Mouse (Mus musculus): ENCODE data around the gene Figla. TPM values are rescaled to one million over a fixed set of nuclear protein-coding genes. Genes with fewer than 3 reads are reported as not detected.
A peak's percentile ranks its signal among the peaks of the same experiment; 100 is the strongest.

The Figla gene
- polyA plus RNA-seq, 1 experiment from 2014 or later: not detected

- H3K4me2 ChIP-seq (replicated peaks): peak overlapping the region; percentile 94
- no peaks in the 10 kb centered on the region for H3K9me3 ChIP-seq (replicated peaks)
- H3K27me3 ChIP-seq: peaks cover 28% of the 10 kb centered on the region
- 16% methylated on average over 6 of the region's 6 CpGs for WGBS
- peak overlapping the region; percentile 47 for H3K4me3 ChIP-seq (replicated peaks)
- no peak overlapping the region for H3K9ac ChIP-seq
- ATAC-seq (ENCODE audit: insufficient number of reproducible peaks, low FRiP score, low TSS enrichment, low read depth): no peak
- peaks cover 12% of the 10 kb centered on the region for H3K4me1 ChIP-seq
- no peak overlapping the region for H3K27ac ChIP-seq (replicated peaks)
- H3K36me3 ChIP-seq: no peaks in the 10 kb centered on the region
Observed at GRCm38 (mm10) chr6:86029323-86029713, 13.3 kb downstream of the Figla start.

GRCm38 (mm10) chr6:86031527-86031926, 15.6 kb downstream of the Figla start:
- H3K27me3 ChIP-seq: peaks cover 28% of the 10 kb centered on the region
- WGBS: 80% methylated on average over 2 of the region's 2 CpGs

GRCm38 (mm10) chr6:86033635-86034034, 17.7 kb downstream of the Figla start:
- no peak overlapping the region for H3K27ac ChIP-seq (replicated peaks)
- no peaks in the 10 kb centered on the region for H3K9me3 ChIP-seq (replicated peaks)
- H3K27me3 ChIP-seq: peaks cover 16% of the 10 kb centered on the region
- H3K4me3 ChIP-seq (replicated peaks): no peak overlapping the region
- no peaks in the 10 kb centered on the region for H3K36me3 ChIP-seq
- ATAC-seq (ENCODE audit: insufficient number of reproducible peaks, low FRiP score, low TSS enrichment, low read depth): no peak
- H3K4me2 ChIP-seq (replicated peaks): no peak overlapping the region
- WGBS: 81% methylated on average over 1 of the region's 1 CpGs
- H3K4me1 ChIP-seq: peaks cover 8% of the 10 kb centered on the region
- no peak overlapping the region for H3K9ac ChIP-seq

More at GRCm38 (mm10) chr6:86031527-86031926, 15.6 kb downstream of the Figla start:
- Histone ChIP-seq H3K27ac (replicated peaks) (no peak overlapping the region), H3K4me3 (replicated peaks) (no peak overlapping the region), H3K36me3 (no peaks in the 10 kb centered on the region), H3K4me1 (peaks cover 12% of the 10 kb centered on the region), H3K9ac (no peak overlapping the region), H3K9me3 (replicated peaks) (no peaks in the 10 kb centered on the region), H3K4me2 (replicated peaks) (no peak overlapping the region)
- ATAC-seq (ENCODE audit: insufficient number of reproducible peaks, low FRiP score, low TSS enrichment, low read depth): no peak

GRCm38 (mm10) chr6:86038901-86039300, 22.9 kb downstream of the Figla start:
- no peak overlapping the region for H3K27ac ChIP-seq (replicated peaks)
- H3K9ac ChIP-seq: no peak overlapping the region
- H3K27me3 ChIP-seq: no peaks in the 10 kb centered on the region
- ATAC-seq (ENCODE audit: insufficient number of reproducible peaks, low FRiP score, low TSS enrichment, low read depth): no peak
- 68% methylated on average over 2 of the region's 2 CpGs for WGBS
- peaks cover 3% of the 10 kb centered on the region; the same call in 1 of the 2 replicates for H3K4me1 ChIP-seq
- H3K9me3 ChIP-seq (replicated peaks): no peaks in the 10 kb centered on the region
- no peaks in the 10 kb centered on the region for H3K36me3 ChIP-seq
- no peak overlapping the region for H3K4me3 ChIP-seq (replicated peaks)
- no peak overlapping the region for H3K4me2 ChIP-seq (replicated peaks)

- H3K9ac ChIP-seq: no peak overlapping the region
- no peaks in the 10 kb centered on the region for H3K36me3 ChIP-seq
- no peak overlapping the region for H3K27ac ChIP-seq (replicated peaks)
- H3K4me2 ChIP-seq (replicated peaks): no peak overlapping the region
- WGBS: 44% methylated on average over 1 of the region's 1 CpGs
- peaks cover 3% of the 10 kb centered on the region; the same call in 1 of the 2 replicates for H3K4me1 ChIP-seq
- no peaks in the 10 kb centered on the region for H3K27me3 ChIP-seq
- no peak for ATAC-seq (ENCODE audit: insufficient number of reproducible peaks, low FRiP score, low TSS enrichment, low read depth)
- H3K9me3 ChIP-seq (replicated peaks): no peaks in the 10 kb centered on the region
- no peak overlapping the region for H3K4me3 ChIP-seq (replicated peaks)
Observed at GRCm38 (mm10) chr6:86040140-86040539, 24.2 kb downstream of the Figla start.

- WGBS: 87% methylated on average over 11 of the region's 11 CpGs
- H3K4me2 ChIP-seq (replicated peaks): no peak overlapping the region
- no peak; the same call in 1 of the 2 replicates for ATAC-seq (ENCODE audit: insufficient number of reproducible peaks, low FRiP score, low TSS enrichment, low read depth)
- H3K9me3 ChIP-seq (replicated peaks): no peaks in the 10 kb centered on the region
- H3K4me1 ChIP-seq: no peaks in the 10 kb centered on the region
- no peak overlapping the region for H3K9ac ChIP-seq
- H3K4me3 ChIP-seq (replicated peaks): no peak overlapping the region
- no peaks in the 10 kb centered on the region for H3K27me3 ChIP-seq
- H3K27ac ChIP-seq (replicated peaks): no peak overlapping the region
- no peaks in the 10 kb centered on the region for H3K36me3 ChIP-seq
Observed at GRCm38 (mm10) chr6:86047510-86047909, 31.5 kb downstream of the Figla start.

- no peak overlapping the region for H3K4me3 ChIP-seq (replicated peaks)
- no peak overlapping the region for H3K4me2 ChIP-seq (replicated peaks)
- no peaks in the 10 kb centered on the region for H3K36me3 ChIP-seq
- H3K27me3 ChIP-seq: no peaks in the 10 kb centered on the region
- no peaks in the 10 kb centered on the region for H3K9me3 ChIP-seq (replicated peaks)
- H3K27ac ChIP-seq (replicated peaks): no peak overlapping the region
- H3K9ac ChIP-seq: no peak overlapping the region
- WGBS: 55% methylated on average over 5 of the region's 5 CpGs
- no peak for ATAC-seq (ENCODE audit: insufficient number of reproducible peaks, low FRiP score, low TSS enrichment, low read depth)
- no peaks in the 10 kb centered on the region for H3K4me1 ChIP-seq
Observed at GRCm38 (mm10) chr6:86048509-86048908, 32.5 kb downstream of the Figla start.

- WGBS: 46% methylated on average over 6 of the region's 6 CpGs
- no peaks in the 10 kb centered on the region for H3K4me1 ChIP-seq
- no peaks in the 10 kb centered on the region for H3K36me3 ChIP-seq
- H3K9me3 ChIP-seq (replicated peaks): no peaks in the 10 kb centered on the region
- H3K27ac ChIP-seq (replicated peaks): no peak overlapping the region
- no peak overlapping the region for H3K9ac ChIP-seq
- H3K4me2 ChIP-seq (replicated peaks): no peak overlapping the region
- H3K4me3 ChIP-seq (replicated peaks): no peak overlapping the region
- ATAC-seq (ENCODE audit: insufficient number of reproducible peaks, low FRiP score, low TSS enrichment, low read depth): no peak
- no peaks in the 10 kb centered on the region for H3K27me3 ChIP-seq
Observed at GRCm38 (mm10) chr6:86050586-86051268, 34.8 kb downstream of the Figla start.

GRCm38 (mm10) chr6:86052032-86052459, 36.1 kb downstream of the Figla start:
- no peak for ATAC-seq (ENCODE audit: insufficient number of reproducible peaks, low FRiP score, low TSS enrichment, low read depth)
- H3K4me1 ChIP-seq: no peaks in the 10 kb centered on the region
- H3K4me2 ChIP-seq (replicated peaks): no peak overlapping the region
- WGBS: 32% methylated on average over 7 of the region's 7 CpGs
- no peaks in the 10 kb centered on the region for H3K36me3 ChIP-seq
- H3K4me3 ChIP-seq (replicated peaks): no peak overlapping the region
- H3K9ac ChIP-seq: no peak overlapping the region
- H3K27ac ChIP-seq (replicated peaks): no peak overlapping the region
- H3K9me3 ChIP-seq (replicated peaks): no peaks in the 10 kb centered on the region
- no peaks in the 10 kb centered on the region for H3K27me3 ChIP-seq

- Histone ChIP-seq H3K4me2 (replicated peaks) (no peak overlapping the region), H3K9me3 (replicated peaks) (no peaks in the 10 kb centered on the region), H3K27me3 (no peaks in the 10 kb centered on the region), H3K27ac (replicated peaks) (no peak overlapping the region), H3K36me3 (no peaks in the 10 kb centered on the region), H3K4me3 (replicated peaks) (no peak overlapping the region), H3K9ac (no peak overlapping the region), H3K4me1 (no peaks in the 10 kb centered on the region)
- no peak for ATAC-seq (ENCODE audit: insufficient number of reproducible peaks, low FRiP score, low TSS enrichment, low read depth)
- WGBS: 68% methylated on average over 4 of the region's 4 CpGs
Observed at GRCm38 (mm10) chr6:86052556-86052955, 36.6 kb downstream of the Figla start.

- Histone ChIP-seq H3K9me3 (replicated peaks) (no peaks in the 10 kb centered on the region), H3K36me3 (no peaks in the 10 kb centered on the region), H3K4me2 (replicated peaks) (no peak overlapping the region), H3K4me3 (replicated peaks) (no peak overlapping the region), H3K27ac (replicated peaks) (no peak overlapping the region), H3K27me3 (no peaks in the 10 kb centered on the region), H3K4me1 (no peaks in the 10 kb centered on the region), H3K9ac (no peak overlapping the region)
- 28% methylated on average over 4 of the region's 4 CpGs for WGBS
- ATAC-seq (ENCODE audit: insufficient number of reproducible peaks, low FRiP score, low TSS enrichment, low read depth): no peak
Observed at GRCm38 (mm10) chr6:86053099-86053498, 37.1 kb downstream of the Figla start.

GRCm38 (mm10) chr6:86053594-86053993, 37.6 kb downstream of the Figla start:
- Histone ChIP-seq H3K9ac (no peak overlapping the region), H3K4me1 (no peaks in the 10 kb centered on the region), H3K4me2 (replicated peaks) (no peak overlapping the region), H3K4me3 (replicated peaks) (no peak overlapping the region), H3K27me3 (no peaks in the 10 kb centered on the region), H3K27ac (replicated peaks) (no peak overlapping the region), H3K36me3 (no peaks in the 10 kb centered on the region), H3K9me3 (replicated peaks) (no peaks in the 10 kb centered on the region)
- ATAC-seq (ENCODE audit: insufficient number of reproducible peaks, low FRiP score, low TSS enrichment, low read depth): no peak
- 77% methylated on average over 5 of the region's 5 CpGs for WGBS
